Mouse (Mus musculus) ES-E14 (cell line): ENCODE data around the gene Coro1c.

ENCODE experiments used
- CHD2 ChIP-seq: IDR thresholded peaks from 2 replicates; pipeline ENCODE4 v1.6.1; 2014; ENCODE audit warnings: mild to moderate bottlenecking, low read depth, low read length, inconsistent platforms
- HCFC1 ChIP-seq: IDR thresholded peaks from 2 replicates; pipeline ENCODE4 v1.6.1; 2012; ENCODE audit warnings: low read length, inconsistent platforms, borderline replicate concordance; ENCODE audit not compliant: insufficient read depth
- MAFK ChIP-seq: IDR thresholded peaks from 2 replicates; pipeline ENCODE4 v1.6.1; 2014; ENCODE audit warnings: mild to moderate bottlenecking, low read depth, low read length, inconsistent platforms; ENCODE audit not compliant: insufficient read depth
- ZC3H11A ChIP-seq: IDR thresholded peaks from 2 replicates; pipeline ENCODE4 v1.6.1; 2012; ENCODE audit warnings: low read depth, mild to moderate bottlenecking, inconsistent platforms, low read length, borderline replicate concordance
- ZNF384 ChIP-seq: IDR thresholded peaks from 2 replicates; pipeline ENCODE4 v1.6.1; 2012; ENCODE audit warnings: low read depth, low read length, inconsistent platforms

DNA sequence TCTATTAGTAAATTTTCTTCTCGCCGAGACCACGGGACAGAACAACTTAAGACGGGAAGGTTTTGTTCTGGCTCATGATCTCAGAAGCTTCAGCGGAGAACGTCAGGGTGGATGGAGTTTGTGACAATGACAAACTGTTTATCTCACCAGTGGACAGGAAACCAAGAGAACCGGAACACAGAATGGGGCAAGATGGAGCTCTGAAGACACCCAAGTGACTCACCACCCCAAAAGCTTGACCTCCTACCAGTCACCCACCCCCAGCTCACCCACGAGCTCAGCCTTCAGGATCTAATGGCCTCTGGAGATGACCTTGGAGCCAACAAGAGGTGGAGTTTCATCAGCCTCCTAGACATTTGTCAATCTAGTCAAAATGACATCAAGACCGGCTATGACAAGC, 103.3 kb downstream of the Coro1c start:
- TF ChIP-seq ZNF384 (no peak), MAFK (no peak), HCFC1 (no peak), ZC3H11A (no peak), CHD2 (no peak)
